Mouse (Mus musculus) regulatory T cell (primary cell): ENCODE results near the gene Hmga1.

Source experiments
- in situ Hi-C: fragments of 300-600 bp; cut with MboI, MseI; formaldehyde crosslinking; loops from one replicate; pipeline ENCODE4 v1.15.1; 2025; ENCODE audit warnings: high pct_unique_total_duplicates

Hmga1 gene

DNA sequence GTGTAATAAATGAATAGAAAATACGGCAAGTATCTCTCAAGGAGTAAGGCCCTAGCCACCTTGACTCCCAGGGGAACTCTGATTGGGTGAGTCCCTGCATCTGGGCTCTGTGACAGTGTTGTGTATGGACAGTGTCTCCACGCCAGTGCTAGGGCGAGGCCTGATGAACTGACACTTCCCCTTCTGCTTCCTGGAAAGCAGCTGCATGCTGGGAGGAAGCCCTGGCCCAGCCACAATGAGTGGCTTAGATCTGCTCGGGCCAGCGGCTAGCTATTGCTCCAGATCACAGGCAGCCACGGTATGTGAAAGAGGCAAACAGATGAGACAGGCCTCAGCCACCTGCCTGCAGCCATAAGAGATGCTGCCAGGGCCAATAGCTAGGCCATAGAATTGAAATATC, 29.1 kb upstream of the Hmga1 start:
- in situ Hi-C loops, result no loop called here

DNA sequence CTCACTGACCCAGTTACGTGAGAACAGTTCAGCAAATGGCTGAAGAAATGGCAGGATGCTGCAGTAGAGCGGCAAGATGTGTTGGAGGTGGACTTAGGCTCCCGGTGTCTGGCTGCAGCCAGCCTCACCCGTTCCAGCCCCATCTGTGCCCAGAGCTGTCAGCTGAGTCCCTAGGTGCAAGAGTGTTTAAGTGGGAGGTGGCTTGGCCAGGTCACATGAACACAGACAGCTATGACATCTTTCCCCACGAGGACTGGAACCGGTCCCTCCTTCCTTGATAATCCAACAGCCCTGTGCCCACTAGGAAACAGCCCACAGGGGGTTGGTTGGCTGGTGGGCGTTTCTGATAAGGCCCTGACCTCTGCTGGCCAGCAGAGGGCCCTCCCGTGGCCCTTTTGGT, 28.3 kb upstream of the Hmga1 start:
- in situ Hi-C loops, result no loop called here

DNA sequence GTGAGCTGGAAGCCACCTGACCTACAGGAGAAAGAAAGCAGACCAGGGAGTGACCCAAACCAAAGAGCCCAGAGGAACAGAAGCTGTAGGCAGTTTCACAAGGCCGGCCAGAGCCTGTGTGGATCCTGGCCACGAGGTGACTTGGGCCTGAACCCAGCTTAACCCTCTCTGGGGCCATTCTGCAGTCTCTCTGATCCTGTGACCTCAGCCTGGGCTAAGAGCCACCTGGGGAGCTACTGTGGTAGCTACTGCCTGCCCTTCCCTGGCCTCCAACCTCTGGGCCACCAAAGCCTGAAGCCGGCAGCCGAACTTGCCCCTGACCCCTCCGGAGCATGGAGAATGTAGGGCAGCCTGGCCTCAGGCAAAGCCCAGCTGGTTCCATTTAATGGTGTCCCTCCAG, 27.5 kb upstream of the Hmga1 start:
- in situ Hi-C loops, result no loop called here

DNA sequence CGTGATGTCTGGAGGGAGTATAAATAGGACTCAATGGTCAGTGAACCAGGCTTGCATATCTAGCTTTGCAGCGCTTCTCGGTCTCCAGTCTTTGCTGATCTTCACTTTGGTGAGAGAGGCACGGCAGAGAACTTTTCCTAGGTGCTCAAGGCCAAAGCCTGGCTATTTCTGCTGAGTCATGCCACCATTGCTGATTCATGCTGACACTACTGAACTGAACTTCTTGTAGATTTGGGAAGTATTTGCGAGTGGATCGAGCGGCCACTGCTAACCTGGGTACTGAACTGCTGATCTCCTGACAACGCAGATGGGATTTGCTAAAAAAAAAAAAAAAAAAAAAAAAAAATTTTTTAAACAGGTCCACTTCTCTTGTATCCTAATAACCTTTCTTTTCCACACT, 24.2 kb upstream of the Hmga1 start:
- in situ Hi-C loops, result no loop called here

DNA sequence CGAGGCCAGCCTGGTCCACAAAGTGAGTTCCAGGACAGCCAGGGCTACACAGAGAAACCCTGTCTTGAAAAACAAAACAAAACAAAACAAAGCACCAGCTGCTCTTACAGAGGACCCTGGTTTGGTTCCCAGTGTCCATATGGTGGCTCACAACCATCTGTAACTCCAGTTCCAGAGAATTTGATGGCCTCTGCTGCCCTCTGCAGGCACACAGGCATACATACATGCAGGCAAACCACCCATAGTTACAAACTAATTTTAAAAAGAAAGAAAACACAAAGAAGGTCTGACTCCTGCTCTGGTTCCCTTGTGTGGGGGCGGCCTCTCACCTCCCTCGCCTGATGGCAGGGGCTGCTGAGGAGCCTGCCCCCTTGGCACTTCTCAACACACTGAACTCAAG, 22.9 kb upstream of the Hmga1 start:
- in situ Hi-C loops, result no loop called here

DNA sequence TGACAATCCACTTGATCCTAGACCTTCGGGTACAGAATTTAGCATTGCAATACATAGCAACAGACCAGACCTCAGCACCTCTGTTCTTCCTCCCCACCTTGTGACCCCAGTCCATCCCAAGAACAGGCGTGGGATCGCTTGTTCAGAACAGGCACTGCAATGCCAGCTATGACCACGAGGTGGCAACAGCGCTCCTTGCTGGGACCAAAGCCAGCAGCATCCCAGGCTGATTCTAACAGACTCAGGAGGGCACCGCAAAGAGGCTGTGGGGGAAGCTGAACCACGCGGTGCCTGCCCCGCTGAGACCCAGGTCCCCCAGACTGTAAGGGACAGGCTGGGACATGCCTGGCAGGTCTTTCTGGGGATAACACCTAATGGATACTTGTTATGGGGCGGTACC, 21.6 kb upstream of the Hmga1 start:
- in situ Hi-C loops, result no loop called here

DNA sequence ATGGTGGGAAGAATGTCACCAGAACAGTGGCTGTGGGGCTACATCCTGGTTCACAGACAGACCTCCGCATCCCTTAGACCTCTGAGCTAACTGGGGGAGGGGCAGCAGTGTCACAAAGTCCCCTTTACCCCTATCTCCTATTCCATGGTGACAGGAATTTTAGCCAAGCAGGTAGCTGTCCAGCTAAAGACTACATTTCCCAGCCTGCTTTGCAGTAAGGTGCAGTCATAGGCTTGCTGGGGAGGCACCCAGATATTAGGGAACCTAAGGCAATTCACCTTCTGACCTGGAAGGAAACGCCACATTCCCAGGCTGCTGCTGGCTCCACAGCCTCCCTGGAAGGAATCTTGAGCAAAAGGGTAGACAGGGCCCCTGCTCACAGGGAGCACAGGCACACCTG, 15.0 kb upstream of the Hmga1 start:
- in situ Hi-C loops, result no loop called here

DNA sequence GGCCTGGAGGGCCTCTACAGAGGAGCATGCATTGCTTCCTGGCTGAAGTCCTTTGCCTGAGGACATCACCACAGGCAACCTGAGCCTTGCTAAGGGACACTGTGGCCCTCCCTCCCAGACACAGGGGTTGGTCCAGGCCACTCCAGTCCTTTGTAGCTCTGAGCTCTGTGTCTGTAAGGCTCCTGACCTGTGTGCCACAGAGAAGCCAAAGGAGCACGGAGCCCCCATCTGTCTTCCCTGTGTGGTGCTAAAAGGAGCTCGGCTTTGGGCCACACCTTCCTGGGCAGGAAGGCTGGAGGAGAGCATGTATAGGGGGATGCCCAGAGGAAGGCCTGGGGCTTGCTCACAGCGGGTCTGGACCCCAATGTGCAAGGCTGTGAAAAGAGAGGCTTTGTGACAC, 14.3 kb upstream of the Hmga1 start:
- in situ Hi-C loops, result no loop called here

DNA sequence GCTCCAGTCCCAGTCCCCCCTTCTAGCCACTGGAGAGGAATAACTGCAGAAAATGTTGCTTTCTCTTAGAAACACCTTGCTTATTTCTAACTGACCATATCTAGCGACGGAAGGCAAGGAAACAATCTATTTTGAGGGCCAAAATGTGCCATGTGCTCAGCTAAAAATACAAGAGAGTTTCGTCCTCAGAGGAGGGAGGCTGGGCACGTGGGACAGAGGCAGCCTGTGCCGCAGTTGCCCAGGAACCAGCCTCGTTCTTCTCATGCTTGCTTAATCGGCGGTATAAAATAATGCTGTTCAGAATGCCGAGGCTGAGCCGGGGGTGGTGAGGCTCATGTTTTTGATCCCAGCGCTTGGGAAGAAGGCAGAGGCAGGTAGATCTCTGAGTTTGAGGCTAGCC, 11.7 kb upstream of the Hmga1 start:
- in situ Hi-C loops, result no loop called here

DNA sequence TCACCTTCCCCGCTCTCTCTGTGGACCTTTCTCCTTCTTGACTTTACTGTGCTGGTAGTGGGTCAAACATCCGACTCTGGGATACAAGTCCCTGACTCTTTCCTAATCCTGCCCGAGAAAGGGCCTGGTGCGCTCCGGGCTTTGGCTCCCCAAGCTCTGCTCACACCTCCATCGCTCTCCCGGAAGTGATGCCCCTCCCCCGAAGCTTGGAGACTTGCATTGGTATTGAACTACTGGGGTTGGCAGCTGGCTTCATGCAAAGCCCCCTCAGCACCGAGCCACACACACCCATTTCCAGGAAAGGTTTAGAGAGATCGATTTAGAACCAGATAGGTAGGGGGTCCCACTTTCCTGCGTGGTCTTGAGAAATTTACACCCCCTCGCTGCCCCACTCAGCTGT, 10.3 kb upstream of the Hmga1 start:
- in situ Hi-C loops, result no loop called here

DNA sequence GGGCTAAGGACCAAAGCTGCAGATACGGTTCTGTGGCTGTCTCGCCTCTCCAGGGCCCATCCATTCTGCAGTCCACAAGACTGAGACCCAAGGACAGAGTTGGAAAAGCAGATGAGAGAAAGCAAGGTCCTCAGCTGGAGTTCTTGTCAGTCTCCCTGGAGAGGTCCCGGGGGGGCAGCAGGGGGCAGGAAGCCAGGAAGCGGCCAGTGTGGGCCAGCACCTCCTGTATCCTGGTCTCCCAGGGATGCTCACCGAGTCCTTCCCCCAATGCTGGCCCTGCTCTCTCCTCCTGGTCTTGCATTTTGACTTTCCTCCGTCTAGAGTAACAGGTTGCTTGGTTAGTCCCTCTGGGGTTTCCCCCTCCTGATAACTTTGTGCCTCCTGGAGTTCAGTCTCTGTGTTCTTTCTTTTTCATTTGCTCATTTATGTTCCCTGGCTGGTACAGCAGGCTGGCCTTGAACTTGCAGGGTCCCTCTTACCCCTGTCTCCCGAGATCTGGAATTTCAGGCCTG, 9.7 kb upstream of the Hmga1 start:
- in situ Hi-C loops, result no loop called here

DNA sequence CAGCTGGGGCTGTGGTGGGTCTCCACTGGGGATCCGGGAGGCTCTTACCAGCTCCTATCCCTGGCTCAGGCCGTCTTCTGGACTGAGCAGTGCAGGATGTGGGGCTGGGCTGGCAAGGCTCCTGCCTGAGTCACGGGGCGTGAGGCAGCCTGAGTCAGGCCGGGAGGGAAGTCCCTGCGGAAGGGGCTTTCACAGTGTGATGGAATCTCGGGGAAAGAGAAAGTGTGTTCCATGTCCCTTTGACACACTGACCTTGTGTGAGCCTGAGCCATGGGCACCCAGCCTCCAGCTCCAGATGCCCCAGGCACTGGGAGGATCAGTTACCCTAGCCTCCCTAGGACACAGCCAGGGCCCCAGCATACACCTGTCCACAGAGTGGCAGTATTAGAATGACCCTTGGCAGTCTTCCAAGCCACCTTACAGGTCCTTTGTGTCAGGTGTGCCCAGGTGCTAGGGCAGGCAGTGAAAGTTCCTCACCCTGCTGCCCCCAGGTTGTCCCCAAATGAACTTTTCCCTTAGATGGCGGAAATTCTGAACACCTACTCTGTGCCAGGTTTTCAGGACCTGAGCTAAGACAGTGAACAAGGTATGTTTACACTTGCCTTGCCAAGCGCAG, 8.9 kb upstream of the Hmga1 start:
- in situ Hi-C loops, result no loop called here

DNA sequence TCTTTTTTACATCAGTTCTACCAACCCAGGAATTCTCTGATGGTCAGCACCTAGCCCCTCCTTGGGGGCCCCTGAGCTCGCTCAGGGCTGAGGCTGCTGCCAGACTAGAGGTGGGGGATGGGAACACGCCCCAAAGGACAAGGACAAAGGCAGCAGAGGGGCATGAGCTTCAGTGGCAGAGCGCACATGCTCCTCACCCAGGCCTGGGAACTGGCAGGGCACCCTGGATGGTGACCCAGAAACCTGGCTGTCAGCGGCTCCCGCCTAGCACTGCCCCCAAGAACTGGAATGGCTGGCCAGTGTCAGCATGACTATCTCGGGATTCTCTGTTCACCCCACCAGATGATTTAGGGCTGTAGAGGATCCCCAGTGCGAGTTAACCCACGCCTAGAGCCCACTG, 7.1 kb upstream of the Hmga1 start:
- in situ Hi-C loops, result no loop called here

DNA sequence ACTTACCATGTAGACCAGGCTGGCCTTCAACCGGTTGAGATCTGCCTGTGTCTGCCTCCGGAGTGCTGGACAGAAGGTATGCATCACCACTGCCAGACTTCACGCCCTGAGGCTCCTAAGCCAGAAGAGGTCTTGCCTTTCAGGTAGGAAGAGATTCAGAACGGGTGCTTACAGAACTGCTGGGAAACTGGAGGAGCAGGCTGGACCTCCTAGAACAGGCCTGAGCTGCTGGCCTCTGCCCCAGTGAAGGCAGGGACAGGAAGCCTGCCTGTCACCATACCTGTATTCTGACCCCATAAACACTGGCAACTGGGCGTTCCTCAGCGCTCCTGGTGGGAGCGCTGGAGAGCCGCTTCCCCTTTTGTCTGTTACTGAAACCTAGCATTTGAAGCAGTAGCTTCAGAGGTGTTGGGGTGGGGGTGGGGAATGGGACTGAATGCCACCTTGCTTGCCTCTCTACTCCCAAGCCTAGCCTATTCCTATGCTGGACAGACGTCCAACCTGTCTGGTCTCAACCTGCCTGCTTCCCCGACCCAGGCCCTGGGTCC, 4.8 kb upstream of the Hmga1 start:
- in situ Hi-C loops, result no loop called here

DNA sequence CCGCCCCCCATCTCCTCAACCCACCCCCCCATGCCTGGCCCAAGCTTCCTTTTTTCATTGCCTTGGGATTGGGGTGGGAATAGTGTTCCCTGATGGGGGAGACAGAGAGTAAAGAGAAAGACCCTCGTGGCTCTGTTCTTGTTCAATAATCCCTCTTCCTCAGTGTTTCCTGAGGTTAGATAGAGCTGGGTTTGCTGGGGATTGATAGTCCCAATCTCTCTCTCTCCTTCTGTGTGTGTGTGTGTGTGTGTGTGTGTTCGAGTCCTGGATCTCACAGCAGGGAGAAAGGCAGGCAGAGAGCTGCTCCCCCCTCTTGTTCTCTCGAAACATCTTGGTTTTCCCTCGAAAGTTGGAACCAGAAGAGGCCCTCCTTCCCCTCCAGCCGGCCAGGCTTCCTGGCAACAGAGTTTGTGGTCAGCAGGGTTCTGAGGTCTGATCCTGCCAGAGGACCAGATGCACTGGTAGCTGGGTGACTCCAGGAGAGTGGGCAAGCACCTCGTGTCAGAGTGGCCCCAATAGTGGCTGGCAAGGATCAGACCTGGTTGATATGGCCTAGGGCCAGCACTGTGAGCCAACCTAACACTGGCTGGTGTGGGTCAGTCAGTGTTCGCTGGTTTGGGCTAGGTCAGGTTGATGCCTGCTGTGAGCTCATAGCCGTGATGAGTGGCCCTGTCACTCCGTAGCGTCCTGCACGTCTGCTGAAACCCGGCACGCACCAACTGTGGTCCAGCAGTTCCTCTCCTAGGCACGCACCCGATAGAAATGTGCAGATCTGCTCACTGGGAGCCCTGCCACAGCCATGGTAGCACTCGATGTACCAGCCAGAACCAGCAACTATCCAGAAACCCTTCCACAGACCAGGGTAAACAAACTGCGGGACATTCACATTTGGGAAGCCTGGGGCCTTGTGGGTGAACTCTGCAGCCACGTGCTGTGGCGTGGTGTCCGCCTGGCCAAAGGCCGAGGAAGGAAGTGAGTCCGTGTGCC, 3.8 kb upstream of the Hmga1 start:
- in situ Hi-C loops, result no loop called here

DNA sequence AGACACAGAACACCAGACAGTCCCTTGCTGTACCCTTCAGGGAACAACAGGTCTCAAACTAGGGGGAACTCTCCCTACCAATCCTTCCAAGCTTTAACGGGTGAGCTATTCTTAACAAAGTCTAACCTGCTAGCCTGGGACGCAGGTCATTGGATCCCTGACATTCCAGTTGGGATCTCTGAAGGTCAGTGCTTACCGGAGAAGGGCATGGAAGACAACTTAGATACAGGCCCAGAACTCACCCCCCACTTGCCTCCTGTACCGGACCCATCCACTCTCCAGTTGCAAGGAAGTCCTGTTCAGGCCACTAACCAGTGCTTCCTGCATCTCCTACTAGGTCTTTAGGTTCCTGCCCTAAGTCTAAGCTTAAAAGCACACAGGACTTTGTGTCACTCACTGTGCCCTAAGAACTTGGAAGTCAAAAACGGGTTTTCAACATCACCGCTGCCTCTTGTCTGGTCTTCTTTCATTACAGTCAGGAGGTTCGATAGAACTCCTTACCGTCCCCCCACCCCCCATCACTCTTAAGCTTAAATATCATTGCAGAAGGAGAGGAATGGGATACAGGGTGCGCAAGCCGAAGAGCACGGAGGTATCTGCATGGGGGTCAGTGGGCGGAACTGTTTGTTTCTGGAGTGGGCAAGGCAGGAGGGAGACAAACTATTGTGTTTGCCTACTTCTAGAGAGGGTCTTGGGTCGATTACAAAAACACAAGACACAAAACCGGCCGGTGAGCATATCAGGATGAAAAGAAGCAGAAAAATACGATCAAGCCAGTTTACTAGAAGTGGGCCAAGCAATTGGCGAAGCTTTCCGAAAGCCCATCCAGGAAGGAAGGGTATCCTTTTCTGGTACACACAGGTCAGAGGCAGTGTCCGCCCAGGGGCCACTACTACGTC, 2.0 kb upstream of the Hmga1 start:
- in situ Hi-C loops, result no loop called here

DNA sequence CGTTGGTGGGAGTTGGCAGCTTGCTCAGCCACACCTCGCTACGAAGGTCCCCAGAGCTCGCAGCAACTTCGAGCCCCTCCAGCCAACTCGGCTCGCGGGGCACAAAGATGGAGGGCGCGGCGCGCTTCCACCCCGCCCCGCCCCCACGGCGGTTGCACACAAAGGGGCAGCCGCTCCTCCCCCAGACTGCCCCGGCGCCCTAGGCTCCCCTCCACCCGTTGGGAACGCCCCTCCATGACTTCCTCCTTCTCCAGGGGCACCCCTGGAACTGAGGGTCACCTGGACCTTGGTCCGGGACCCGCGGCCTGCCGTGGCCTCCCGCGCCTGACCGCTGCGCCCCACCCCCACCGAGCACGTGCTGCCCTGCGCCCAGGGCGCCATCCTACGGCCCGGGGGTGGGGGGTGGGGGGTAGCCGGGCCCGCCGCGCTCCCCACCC, 1.2 kb upstream of the Hmga1 start:
- in situ Hi-C loops, result no loop called here

DNA sequence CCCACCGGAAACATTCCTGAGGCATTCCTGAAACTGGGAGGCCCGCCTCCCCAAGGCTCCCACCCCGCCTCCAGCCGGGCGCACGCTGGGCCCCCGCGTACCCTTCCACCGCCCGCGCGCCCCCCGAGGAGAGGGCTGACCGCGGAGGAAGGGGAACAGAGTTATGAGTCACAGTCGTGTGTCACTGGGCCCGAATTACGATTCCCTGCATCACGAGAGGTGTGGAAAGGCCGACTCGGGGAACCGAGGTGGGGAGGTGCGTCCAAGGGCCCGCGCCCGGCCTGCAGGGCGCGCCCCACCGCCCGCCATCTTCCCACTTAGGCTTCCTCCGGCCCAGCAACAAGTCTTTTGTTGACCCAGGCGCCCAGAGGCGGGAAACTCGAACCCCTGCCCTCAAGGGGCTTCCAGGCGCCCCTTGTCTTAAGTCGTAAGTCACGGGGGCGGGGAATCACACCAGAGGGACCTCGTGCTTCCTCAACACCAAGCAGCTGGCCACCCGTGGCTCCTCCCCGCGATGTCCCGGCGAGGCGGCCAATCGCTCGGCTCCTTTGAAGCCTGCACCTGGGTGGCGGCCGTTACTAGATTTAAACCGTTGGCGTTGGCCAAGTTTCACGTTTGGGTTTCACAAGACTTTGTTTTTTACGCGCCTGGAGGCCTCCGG, 655 bp upstream of the Hmga1 start:
- in situ Hi-C loops, result no loop called here

DNA sequence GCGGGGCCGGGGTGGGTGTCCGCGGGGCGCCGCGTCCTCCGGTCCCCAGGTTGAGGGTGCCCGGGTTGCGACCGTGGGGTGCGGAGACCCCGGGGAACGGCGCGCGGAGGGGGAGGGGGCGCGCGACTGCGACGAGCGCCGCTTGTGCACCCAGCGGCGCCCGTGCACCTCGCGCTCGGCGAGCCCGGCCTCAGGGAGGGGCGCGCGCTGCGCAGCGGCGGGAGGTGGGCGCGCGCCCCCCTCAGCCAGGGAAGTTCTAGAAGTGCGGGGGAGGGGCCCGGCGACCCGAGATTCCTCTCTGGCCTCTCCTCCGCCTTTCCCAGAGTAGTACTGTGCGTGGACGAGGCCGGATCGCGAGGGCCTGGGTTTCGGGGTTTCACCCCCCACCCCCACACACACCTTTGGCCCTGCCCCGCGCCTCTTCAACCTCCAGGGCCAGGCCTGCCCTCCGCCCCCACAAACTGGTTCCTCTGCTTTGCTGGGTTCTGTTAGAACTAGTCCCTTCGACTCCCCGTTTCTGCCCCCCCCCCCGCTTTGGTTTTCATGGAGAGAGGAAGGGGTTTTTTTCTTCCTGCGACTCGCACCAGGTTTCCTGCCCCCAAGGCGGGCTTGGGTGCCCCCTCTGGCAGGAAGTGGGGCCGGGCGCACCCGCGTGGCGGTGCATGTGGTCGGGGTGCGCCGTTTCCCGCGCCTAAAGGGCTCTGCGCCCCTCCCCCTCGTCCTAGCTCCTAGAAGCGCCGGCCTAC, 1.1 kb downstream of the Hmga1 start:
- in situ Hi-C loops, result no loop called here

DNA sequence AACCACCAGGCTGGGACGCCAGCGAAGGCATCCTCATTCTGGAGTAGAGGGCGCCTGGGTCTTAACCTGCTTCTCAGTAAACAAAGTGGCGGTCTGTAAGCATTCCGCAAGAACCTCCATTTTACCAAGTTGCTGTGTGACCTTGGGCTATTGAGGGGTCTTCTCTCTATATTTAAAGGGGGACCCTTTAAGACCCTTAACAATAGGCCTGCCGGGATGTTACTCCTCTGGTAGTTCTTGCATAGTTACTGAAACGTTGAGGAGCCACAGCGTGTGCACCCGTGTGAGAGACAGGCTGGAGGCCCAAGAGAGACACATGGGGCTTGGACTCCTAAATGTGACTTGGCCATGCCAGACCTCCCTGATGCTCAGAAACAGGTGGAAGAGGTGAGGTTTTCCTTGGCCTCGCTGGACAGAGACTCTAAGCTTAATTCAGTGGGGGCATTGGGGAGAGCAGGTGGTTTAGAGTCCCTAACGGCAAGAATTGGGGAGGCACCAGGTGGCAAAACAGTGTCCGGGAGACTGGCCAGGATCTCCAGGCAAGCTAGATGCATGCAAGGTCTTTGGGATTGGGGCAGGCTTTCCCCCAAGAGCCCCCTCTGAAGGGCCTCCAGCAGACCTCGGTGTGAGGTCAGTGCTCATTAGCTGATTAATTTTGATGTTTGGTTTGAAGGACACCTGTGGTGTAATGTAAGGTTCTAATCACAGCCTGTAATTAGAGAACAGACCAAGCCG, 1.8 kb downstream of the Hmga1 start:
- in situ Hi-C loops, result no loop called here
